Mouse (Mus musculus) gastrocnemius, adult 18-20 months (tissue): ENCODE results near the gene Gmeb1. TPM values are rescaled to one million over a fixed set of nuclear protein-coding genes. Genes with fewer than 3 reads are reported as not detected.
"Not testable (repeated sequence)": the region's sequence is repeated elsewhere in the genome, so short reads cannot be mapped to it uniquely, and the experiment has no call there.

Experiments used
- DNase-seq: peaks from one replicate; pipeline ENCODE4 v3.0.0; 2021; ENCODE audit warnings: low spot score
- long read RNA-seq, 2 experiments: library from polyadenylated mRNA; stranded (forward); transcript quantifications; one replicate each; pipeline ENCODE4 v2.0.0; 2021
- total RNA-seq, 2 experiments: library from RNA; stranded (reverse); gene quantifications; 2 replicates each; pipeline ENCODE4 v1.2.3; 2021

Gmeb1 gene
- total RNA-seq = 1 to 10 TPM; 6.7 to 8.0 TPM
- long read RNA-seq, experiment 1, full-length matches to known transcripts = 1 of 5 reads
- long read RNA-seq, experiment 1, partial matches to known transcripts = 0 of 5 reads
- long read RNA-seq, experiment 1, other reads (novel, unspliced or antisense) = 4 of 5 reads
- long read RNA-seq, experiment 2, partial matches to known transcripts = 0 of 4 reads
- long read RNA-seq, experiment 2, other reads (novel, unspliced or antisense) = 4 of 4 reads

DNA sequence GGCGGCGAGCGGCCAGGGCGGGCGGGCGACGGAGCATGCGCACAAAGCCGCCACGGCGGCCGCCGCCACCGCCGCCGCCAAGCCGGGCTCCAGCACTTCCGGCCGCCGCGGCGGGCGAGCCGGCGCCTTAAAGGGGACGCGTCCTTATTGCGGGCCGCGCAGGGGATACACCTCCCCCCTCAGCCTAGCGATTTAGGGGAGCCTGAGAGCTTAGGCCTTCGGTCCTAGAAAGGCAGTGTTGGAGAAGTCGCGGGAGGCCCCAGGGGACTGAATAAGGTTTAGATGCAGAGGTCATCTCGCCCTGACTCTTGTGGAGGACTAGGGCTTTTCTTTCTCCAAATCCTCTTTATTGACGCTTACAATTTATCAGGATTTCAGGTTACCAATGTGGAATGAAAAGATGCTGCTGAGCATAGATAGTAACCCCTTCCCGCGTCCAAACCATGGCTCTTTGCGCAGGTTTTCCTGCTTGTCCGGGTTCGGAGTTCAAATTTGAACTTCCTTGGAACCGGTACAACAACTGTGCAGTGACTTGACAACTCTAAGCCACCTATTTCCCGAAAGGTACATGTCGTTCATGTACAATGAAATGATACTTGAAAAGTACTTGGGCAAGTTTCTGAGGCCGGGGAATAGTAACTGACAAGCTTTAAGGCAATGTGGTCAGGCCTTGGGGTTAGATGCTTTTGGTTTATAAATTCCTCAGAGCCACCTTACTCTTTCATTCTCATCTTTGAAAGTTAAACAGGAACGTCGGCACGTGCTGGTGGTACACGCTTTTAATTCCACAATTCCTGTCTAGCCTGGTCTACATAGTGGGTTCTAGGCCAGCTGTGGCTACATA lies at the start of gene Gmeb1:
TSS of gene Gmeb1 (minus strand) at position 89 of the 844 bp plus-strand sequence.
- peak; percentile 68 for DNase-seq

DNA sequence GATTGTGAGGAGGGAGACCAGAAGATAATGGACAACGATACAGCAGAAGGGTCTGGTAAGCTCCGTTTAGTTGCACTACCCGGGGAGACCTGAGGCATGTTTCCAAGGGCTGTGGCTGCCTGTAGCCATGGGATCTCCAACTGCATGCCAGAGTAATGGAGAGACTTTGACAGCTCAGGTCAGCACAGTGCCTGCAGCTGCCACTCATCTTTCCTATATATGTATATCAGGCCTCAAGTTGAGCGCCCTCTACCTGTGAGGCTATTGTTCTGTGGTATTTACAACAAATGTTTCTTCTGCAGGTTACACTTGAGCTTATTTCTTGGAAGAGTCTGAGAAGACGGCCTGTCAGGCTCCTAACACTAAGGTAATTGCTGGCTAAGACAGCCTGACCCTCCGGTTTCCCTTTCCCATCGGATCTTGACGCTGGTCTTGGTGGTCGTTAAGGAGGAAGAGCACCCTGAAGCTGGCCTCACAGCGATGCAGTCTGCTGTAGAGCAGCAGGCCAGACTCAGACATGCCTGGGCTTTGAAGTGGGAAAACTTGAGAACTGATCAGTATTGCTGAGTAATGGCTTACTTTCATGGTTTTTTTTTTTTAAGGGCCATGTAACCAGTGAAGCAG lies 48.6 kb upstream of the Gmeb1 start:
- peak; percentile 62 for DNase-seq

DNA sequence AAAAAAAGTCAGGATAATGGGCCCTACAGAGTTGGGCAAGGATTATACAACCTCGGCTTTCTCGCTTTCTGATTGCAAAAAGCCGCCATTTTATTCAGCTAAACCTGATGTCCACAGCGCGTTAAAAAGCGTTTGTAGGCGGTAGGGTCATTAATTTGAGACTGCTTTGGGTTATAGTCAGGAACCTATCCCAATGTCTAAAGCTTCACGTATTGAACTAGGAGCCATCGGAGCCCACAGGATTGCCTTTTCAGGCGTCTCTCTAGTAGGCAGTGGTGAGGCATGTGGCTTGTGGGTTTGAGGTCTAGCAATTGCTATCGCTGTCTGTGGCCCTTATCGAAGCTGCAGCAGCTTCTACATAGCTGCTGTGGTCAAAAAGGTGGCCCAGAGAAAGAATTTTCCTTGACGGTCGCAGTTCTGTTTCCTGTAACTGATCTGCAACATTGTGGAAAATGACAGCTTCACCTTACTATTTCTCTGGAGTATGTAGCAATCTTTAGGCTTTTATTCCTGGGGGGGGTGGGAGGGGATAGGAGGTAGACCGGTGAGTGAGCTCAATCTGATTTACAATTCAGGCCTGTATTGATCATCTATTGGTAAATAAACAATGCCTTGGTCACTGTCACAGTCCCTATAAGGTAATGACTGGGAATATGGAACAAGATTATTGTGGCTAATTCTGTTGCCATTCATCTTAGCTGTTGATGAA lies 47.9 kb upstream of the Gmeb1 start:
- no peak for DNase-seq

DNA sequence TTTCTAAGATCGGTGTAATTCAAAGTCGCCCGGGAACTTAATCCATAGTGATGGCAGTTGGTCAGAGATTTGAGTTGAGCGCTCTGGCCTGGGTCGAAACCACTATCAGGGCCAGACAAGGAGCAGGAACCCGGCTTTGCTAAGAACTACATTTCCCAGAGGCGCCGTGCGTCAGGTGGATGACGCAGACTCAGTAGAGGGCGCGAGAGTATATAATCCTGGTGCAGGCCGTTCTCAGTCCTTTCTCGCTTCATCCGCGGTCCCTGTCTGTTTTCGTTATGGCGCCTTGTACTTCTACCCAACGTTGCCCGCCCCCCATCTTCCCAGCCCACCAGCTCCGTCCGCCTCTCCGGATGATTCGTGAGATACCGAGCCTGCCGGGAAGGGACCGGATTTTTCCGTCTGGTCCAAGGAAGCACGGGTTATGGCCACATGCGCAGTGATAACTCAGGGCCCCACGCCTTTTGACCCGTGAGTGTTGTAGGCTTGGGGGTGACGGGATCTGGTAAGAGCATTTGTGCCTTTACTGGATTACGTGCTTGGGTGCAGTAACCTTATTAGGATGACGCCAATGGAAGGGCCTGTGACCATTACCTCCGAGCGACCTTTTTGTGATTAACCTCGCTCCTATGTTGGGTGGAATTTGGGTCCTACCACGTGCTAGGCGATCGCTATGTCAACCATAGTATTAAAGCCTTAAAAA lies 47.2 kb upstream of the Gmeb1 start:
- peak; percentile 93 for DNase-seq

DNA sequence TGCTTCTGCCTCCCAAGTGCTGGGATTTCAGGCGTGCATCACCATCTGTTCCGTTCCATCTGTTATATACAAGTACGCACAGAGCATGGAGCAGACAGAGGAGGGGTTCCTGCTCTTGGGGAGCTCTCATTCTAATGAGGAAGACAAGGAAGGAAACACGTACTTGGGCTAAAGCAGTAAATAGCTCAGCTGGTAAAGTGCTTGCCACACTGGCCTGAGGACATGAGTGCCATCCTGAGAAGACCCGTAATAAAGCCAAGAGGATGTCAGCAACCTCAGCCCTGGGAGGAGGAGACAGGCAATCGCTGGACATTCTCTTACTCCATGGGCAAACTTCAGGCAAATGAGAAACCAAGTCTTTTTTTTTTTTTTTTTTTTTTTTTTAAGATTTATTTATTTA lies 44.6 kb upstream of the Gmeb1 start:
- no peak for DNase-seq

DNA sequence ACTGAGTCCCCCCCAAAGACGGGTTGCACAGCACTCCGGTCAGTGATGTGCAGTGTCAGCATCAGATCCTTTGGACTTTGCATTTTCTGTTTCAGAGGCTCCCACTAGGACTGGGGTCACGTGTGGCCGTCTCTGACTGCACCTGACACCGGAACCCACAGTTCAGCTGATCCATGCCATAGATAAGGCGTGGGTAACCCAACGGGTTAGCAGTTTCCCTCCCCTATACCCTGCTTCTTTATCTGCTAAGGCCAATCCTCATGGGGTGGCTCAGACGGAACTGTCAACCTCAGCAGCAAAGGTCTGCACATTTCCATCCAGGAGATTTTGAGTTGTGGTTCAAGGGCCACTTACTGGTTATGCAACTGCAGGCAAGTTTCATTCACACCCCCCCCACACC lies 43.9 kb upstream of the Gmeb1 start:
- no peak for DNase-seq

DNA sequence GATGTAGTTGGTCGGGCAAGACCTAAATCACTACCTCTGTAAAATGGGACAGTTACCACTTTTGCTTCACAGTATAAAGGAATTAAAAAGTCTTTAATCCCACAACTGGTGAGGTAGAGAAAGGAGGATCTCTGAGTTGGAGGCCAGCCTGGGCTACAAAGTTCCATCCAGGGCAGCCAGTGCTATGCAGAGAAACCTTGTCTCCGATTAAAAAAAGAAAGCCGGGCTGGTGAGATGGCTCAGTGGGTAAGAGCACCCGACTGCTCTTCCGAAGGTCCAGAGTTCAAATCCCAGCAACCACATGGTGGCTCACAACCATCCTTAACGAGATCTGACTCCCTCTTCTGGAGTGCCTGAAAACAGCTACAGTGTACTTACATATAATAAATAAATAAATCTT lies 42.1 kb upstream of the Gmeb1 start:
- DNase-seq = not testable (repeated sequence)

DNA sequence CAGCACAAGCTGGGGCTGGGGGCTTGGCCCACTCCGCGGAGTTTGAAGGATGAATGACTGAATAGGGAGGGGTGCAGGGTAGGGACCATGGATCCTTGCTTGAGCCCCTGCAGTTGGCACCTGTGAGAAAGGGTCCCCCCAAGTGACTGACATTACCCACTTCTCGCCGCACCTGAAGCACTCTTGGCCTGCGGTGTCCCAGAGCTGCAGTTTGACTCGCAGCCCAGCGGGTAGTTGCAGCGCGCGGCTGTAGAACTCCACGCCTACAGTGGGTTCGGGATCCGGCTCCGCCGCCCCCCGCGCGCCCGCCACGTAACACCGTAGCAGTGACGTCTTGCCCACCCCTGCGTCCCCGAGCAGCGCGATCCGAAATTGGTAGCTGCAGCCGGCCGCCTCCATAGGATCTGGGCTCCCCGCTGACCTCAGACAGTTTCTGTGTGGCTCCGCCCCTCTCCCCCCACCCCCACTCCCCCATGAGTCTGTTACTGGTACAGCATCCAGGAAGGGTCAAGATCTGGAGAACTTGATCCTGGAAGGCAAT lies 41.6 kb upstream of the Gmeb1 start, which contains the start of gene Rab42:
TSS of gene Rab42 (minus strand) at position 447 of the 541 bp plus-strand sequence.
- peak; percentile 33 for DNase-seq

DNA sequence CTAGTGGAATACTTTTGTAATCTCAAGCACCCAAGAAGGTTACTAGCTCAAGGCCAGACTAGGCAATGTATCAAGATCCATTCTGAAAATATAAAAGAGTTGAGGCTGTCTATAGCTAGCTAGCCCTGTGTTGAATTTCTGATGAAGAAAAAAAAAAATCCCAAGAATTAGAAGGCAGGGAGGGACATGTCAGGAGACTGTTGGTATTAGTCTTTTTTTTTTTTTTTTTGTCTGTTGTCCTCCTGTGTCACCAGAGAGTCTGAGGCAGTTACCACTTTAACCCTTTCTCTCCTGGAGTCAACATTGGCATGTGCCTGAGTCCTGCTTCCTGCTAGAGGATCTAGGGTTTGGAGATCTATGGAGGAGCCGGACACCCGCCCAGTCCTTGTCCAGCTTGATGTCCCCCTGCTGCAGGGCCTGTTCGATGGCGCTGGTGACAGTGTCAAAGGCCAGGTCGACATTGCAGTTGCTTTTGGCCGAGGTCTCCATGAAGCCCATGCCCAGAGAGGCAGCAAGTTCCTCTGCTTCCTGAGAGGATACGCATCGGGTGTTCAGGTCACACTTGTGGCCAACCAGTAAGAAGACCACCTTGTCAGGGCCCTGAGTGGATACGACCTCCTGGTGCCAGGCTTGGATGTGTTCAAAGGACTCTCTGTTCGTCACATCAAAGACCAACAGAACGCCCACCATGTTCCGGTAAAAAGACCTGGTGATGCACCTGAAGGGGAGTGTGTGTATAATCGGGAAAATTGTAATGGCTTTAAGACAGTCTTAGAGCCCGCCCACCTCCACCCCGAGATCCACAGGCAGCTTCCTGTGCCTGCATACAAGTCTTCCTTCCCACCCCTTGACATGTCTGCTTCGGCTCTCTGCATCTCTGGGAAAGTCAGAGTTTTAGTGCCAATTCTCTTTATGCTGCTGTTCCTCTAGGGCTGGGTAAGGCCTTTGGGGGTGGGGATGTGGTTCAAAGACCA lies 40.9 kb upstream of the Gmeb1 start:
- no peak for DNase-seq

DNA sequence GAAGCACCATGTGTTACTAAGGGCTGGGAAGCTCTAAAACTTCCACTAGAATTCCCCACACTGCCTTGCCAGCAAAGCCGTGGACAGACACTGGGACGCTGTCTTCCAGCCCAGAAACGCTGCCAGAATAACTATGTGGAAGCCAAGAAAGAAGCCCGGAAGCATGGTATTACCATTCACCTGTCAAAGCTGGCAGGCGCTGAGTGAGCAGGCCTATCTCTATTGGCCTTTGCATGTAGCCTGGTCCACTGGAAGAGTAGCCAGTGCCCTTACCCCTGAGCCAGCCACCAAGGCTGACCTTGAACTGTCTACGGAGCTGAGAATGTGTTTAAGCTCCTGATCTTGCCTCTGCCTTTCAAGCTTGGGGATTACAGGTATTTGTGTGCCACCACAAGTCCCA lies 40.1 kb upstream of the Gmeb1 start:
- DNase-seq = peak; percentile 26

DNA sequence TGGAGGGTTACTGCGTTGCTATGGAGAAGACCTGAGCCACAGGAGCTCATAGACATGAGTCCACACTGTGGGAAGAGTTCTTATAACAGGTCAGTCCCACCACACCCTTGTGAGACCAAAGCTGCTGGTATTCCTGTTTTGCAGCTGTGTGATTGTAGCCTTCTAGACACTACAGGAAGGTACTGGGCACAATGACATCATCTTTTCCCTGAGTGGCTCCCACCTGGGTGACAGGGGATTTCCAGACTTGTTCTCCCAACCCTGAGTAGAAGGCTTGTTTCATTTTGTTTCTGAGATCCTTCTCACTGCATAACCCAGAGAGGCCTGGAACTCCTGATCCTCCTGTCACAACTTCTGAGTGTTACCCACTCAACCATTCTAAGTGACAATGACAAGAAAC lies 38.4 kb upstream of the Gmeb1 start:
- DNase-seq = no peak

DNA sequence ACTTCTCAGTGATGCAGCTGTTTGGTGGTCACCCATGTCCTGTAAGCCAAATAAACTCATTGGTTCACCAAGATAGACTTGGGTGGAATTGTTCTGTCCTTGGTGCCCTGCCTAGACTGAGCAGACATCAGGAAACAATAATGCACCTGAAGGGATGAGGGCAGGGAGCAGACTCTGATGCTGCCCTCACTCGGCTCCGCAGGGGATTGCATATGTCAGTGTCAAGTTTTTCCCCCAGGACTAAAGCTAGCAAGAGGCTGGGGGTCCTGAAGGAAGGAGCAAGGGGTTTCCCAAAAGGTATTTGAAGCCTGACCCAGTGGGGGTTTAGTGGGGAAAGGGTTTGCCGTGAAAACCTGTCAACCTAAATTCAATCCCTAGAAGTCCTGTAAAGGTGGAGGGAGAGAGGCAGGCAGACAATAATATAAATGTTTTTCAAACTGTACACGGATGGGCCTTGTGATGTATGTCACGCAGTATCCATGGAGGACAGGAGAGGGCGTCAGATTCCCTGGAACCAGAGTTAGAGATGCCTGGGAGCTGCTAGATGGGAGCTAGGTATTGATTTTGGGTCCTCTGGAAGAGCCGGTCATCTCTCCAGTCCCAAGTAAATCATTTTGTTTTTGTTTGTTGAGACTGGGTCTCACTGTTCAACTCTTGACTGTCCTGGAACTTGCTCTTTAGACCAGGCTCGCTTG lies 34.4 kb upstream of the Gmeb1 start:
- DNase-seq = no peak

DNA sequence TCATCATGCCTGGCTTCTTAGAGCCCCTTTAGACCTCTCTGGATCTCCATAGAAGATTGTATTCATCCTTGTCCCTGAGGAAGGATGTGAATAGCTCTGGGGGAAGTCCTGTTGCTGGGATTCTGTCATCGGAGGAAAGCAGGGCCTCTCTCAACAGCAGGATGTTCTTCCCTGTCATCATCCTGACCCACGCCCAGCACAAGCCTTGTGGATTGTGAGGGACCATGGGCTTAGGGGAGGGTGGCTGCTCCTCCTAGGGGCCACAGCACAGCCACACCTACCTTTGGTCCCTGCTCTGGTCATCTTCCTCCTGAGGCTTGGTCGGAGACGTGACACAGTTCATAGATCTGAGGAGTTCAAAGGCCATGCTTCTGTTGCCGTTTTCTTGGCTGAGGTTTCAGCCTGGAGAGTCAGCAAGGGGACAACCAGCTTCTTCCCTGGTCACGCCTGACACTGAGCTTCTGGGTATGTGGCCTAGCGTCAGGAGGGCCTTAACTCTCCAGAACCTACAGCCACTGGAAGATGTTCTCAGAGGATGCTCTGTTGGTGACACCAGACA lies 32.4 kb upstream of the Gmeb1 start:
- DNase-seq = no peak

DNA sequence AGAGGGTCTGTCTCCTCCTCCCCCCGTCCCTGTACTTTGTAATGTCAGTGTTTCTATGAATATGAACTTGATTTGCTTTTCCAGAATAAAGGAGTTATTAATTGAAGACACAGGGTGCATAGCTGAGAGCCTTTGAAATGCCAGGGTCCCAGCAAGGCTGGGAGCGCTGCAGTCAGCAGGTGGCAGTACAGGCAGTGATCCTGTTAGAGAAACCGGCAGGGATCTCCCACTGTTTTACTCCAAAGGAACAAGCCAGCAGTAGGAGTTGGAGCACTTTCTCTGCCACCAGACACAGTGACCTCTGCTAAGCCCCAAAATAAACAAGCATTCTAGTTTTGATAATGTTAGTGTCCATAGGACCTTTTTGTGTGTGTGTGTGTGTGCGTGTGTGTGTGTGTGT lies 31.6 kb upstream of the Gmeb1 start:
- no peak for DNase-seq

DNA sequence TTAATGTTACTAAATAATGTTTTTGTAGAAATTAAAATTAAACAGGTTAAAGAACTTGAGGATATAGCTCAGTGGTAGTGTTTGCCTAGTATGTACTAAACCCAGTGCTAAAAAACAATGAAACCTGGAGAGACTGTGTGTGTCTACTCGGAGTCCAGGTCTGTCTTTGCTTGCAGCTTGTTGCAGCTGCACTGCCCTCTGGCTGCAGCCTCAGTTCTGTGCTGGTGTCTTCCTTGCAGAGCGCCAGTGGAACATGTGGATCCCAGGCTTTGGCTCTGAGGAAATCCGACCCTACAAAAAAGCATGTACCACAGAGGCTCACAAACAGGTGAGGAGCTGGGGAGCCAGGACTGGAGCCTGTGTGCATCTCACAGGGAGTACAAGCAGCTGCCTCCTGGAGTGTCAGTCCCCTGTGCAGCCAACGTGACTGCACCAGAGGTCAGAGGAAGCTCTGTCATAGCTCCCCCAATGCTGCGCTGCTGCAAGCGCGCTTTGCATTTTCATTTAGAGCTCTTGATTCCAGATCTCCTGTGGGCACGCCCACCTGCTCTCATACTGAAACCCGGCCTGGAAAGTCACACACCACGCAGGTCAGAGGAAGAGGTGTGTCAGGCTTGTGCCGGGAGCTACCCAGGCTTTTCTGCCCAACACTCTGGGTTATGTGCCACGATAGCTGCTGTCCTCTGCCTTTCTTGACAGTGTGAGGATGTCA lies 30.4 kb upstream of the Gmeb1 start:
- no peak for DNase-seq

DNA sequence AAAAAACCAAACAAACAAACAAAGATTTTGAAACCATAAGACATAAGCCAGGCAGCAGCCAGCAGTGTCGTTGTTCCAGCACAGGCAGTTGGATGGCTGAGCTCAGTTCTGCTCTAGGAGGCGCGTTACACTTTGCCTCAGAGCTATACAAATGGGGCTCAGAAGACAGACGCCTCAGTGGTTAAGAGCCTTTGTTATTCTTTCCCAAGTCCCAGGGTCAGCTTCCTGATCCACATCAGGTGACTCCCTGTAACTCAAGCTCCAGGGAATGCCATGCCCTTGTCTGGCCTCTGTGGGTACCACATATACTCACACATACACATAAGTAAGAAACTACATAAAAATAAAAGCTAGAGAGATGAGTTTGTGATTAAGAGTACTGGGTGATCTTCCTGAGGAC lies 29.7 kb upstream of the Gmeb1 start:
- no peak for DNase-seq

DNA sequence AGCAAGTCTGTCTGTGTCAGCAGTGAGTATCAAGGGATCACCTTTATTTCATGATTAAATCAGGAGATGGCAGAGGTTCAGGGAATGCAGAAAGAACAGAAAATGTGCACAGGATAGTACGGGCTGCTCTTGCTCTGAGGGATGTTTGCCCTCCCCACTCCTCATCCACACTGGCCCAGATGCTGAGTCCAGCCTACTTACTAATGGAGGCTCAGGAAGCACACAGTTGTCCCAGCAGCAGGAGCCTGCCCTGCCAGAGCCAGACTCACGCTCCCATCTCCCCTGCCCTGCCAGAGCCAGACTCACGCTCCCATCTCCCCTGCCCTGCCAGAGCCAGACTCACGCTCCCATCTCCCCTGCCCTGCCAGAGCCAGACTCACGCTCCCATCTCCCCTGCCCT lies 27.4 kb upstream of the Gmeb1 start:
- not testable (repeated sequence) for DNase-seq

DNA sequence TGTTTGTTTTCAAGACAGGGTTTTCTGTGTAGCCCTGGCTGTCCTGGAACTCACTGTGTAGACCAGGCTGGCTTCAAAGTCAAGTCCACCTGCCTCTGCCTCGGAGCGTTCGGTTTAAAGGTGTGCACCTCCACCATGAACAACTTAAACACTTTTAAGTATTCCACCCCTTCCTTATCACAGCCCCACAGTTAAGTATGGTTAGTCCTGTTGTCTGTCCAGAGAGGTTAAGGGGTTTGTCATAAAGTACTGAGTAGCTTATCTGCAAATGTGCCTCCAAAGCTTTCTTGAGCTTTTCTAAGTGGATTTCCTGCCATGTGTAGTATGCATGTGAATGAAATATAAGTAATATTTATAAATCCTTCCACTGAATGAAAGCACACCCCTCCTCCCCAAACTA lies 14.5 kb upstream of the Gmeb1 start:
- DNase-seq = no peak
